Mouse (Mus musculus): ENCODE measurements around the gene Gm37240.

GRCm38 (mm10) chr3:84688176-84688575 lies 1199.1 kb downstream of the Gm37240 start:
- no peak for TF ChIP-seq CTCF (IDR thresholded peaks at IDR 0.05; ENCODE audit: low read depth, low read length)
- TF ChIP-seq POLR2A (IDR thresholded peaks at IDR 0.05; ENCODE audit: insufficient read depth, low read length), result no peak

Measured in ES-Bruce4 (cell line).